Mouse (Mus musculus) stomach, embryonic 16.5 days (tissue): Measurements from ENCODE around the gene Wipf1. TPM values are rescaled to one million over a fixed set of nuclear protein-coding genes. Genes with fewer than 3 reads are reported as not detected.

Experiments
- ATAC-seq: fragments of 200-750 bp; cut with Nextera tagmentation; 2 replicates; pipeline ENCODE4 v1.8.0; 2017; ENCODE audit warnings: moderate number of reproducible peaks, moderate TSS enrichment; ENCODE audit not compliant: insufficient read depth, low FRiP score
- H3K27ac ChIP-seq: fragments of 300-500 bp; sonication (generic); 2 replicates; pipeline ENCODE4 v1.5.1; 2014; ENCODE audit warnings: low read length
- H3K27me3 ChIP-seq: fragments of 300-500 bp; sonication (generic); 2 replicates; pipeline ENCODE4 v1.6.1; 2014; ENCODE audit warnings: low read length, control low read depth, mixed read lengths; ENCODE audit not compliant: control insufficient read depth, insufficient read depth
- H3K36me3 ChIP-seq: fragments of 300-500 bp; sonication (generic); 2 replicates; pipeline ENCODE4 v1.6.1; 2014; ENCODE audit warnings: low read length; ENCODE audit not compliant: control insufficient read depth, insufficient read depth
- H3K4me1 ChIP-seq: fragments of 300-500 bp; sonication (generic); 2 replicates; pipeline ENCODE4 v1.6.1; 2014; ENCODE audit warnings: low read length, control low read depth, mixed read lengths; ENCODE audit not compliant: control insufficient read depth, insufficient read depth
- H3K4me2 ChIP-seq: fragments of 300-500 bp; sonication (generic); 2 replicates; pipeline ENCODE4 v1.6.1; 2014; ENCODE audit warnings: low read depth, low read length, mixed read lengths
- H3K4me3 ChIP-seq: fragments of 300-500 bp; sonication (generic); replicated peaks from 2 replicates; pipeline ENCODE4 v1.5.1; 2014; ENCODE audit warnings: mild to moderate bottlenecking, low read length
- H3K9ac ChIP-seq: fragments of 300-500 bp; sonication (generic); 2 replicates; pipeline ENCODE4 v1.6.1; 2014; ENCODE audit warnings: low read length
- H3K9me3 ChIP-seq: fragments of 300-500 bp; sonication (generic); replicated peaks from 2 replicates; pipeline ENCODE4 v1.6.1; 2016; ENCODE audit warnings: low read length, control low read depth; ENCODE audit not compliant: control insufficient read depth
- WGBS: fragments of 180-500 bp; shearing (Covaris S2); extraction: QIAGEN DNeasy Blood & Tissue Kit; methylation state at CpG from one replicate; pipeline ENCODE4 v1.1.7; 2014; 5-methylcytosine and 5-hydroxymethylcytosine counted together
- polyA plus RNA-seq: library from polyadenylated mRNA; unstranded; fragments of >200 nt; fragmentation: Nextera tagmentation; extraction: Ambion mirVana; gene quantifications from 2 replicates; pipeline ENCODE4 v1.2.1, GENCODE M21; 2015

Wipf1 gene
- polyA plus RNA-seq, 1 experiment from 2014 or later = 7.0 TPM

GRCm38 (mm10) chr2:73452556-73452955, 77.0 kb downstream of the Wipf1 start:
- Histone ChIP-seq H3K36me3 (no peaks in the 10 kb centered on the region), H3K9ac (no peak overlapping the region), H3K4me3 (no peak overlapping the region), H3K9me3 (no peaks in the 10 kb centered on the region), H3K27ac (no peak overlapping the region; the same call in 1 of the 2 replicates), H3K27me3 (no peaks in the 10 kb centered on the region), H3K4me1 (peaks cover 9% of the 10 kb centered on the region; the same call in 1 of the 2 replicates), H3K4me2 (no peak overlapping the region)
- ATAC-seq = no peak
- 76% methylated on average over 7 of the region's 7 CpGs for WGBS

- H3K36me3 ChIP-seq = no peaks in the 10 kb centered on the region
- ATAC-seq = no peak
- H3K4me3 ChIP-seq = no peak overlapping the region
- H3K9me3 ChIP-seq = no peaks in the 10 kb centered on the region
- 95% methylated on average over 3 of the region's 3 CpGs for WGBS
- H3K4me2 ChIP-seq = no peak overlapping the region
- peaks cover 9% of the 10 kb centered on the region; the same call in 1 of the 2 replicates for H3K4me1 ChIP-seq
- no peak overlapping the region for H3K27ac ChIP-seq
- H3K27me3 ChIP-seq = no peaks in the 10 kb centered on the region
- H3K9ac ChIP-seq = no peak overlapping the region
These were observed 78.0 kb downstream of the Wipf1 start for GRCm38 (mm10) chr2:73451541-73451940.

GRCm38 (mm10) chr2:73450172-73450715, 79.3 kb downstream of the Wipf1 start:
- 56% methylated on average over 6 of the region's 6 CpGs for WGBS
- Histone ChIP-seq H3K9me3 (no peaks in the 10 kb centered on the region), H3K4me1 (peaks cover 9% of the 10 kb centered on the region), H3K36me3 (no peaks in the 10 kb centered on the region), H3K4me2 (no peak overlapping the region), H3K4me3 (no peak overlapping the region), H3K27ac (no peak overlapping the region), H3K27me3 (no peaks in the 10 kb centered on the region), H3K9ac (no peak overlapping the region)
- ATAC-seq = no peak

GRCm38 (mm10) chr2:73443985-73444384, 85.5 kb downstream of the Wipf1 start:
- no peak overlapping the region for H3K27ac ChIP-seq
- WGBS = 68% methylated on average over 10 of the region's 10 CpGs
- no peaks in the 10 kb centered on the region for H3K36me3 ChIP-seq
- no peak overlapping the region for H3K4me2 ChIP-seq
- no peaks in the 10 kb centered on the region; the same call in 1 of the 2 replicates for H3K4me1 ChIP-seq
- ATAC-seq = no peak
- H3K4me3 ChIP-seq = no peak overlapping the region
- no peaks in the 10 kb centered on the region for H3K9me3 ChIP-seq
- no peaks in the 10 kb centered on the region for H3K27me3 ChIP-seq
- no peak overlapping the region for H3K9ac ChIP-seq

- Histone ChIP-seq H3K4me3 (no peak overlapping the region), H3K9ac (no peak overlapping the region), H3K4me1 (no peaks in the 10 kb centered on the region; the same call in 1 of the 2 replicates), H3K4me2 (no peak overlapping the region), H3K27me3 (no peaks in the 10 kb centered on the region), H3K27ac (no peak overlapping the region), H3K9me3 (no peaks in the 10 kb centered on the region), H3K36me3 (0 out of 2 replicates have a peak, but pooled peaks cover 7% of the 10 kb centered on the region)
- ATAC-seq = no peak
- 73% methylated on average over 2 of the region's 2 CpGs for WGBS
These were observed 87.5 kb downstream of the Wipf1 start for GRCm38 (mm10) chr2:73442015-73442414.

GRCm38 (mm10) chr2:73440319-73440718, 89.2 kb downstream of the Wipf1 start:
- H3K27me3 ChIP-seq = no peaks in the 10 kb centered on the region
- H3K4me3 ChIP-seq = no peak overlapping the region

GRCm38 (mm10) chr2:73436976-73437375, 92.6 kb downstream of the Wipf1 start:
- no peak for ATAC-seq
- 0 out of 2 replicates have a peak, but pooled peaks cover 14% of the 10 kb centered on the region for H3K36me3 ChIP-seq

More at GRCm38 (mm10) chr2:73440319-73440718, 89.2 kb downstream of the Wipf1 start:
- Histone ChIP-seq H3K9me3 (no peaks in the 10 kb centered on the region), H3K36me3 (0 out of 2 replicates have a peak, but pooled peaks cover 7% of the 10 kb centered on the region), H3K4me1 (no peaks in the 10 kb centered on the region; the same call in 1 of the 2 replicates), H3K9ac (no peak overlapping the region), H3K27ac (no peak overlapping the region), H3K4me2 (no peak overlapping the region)
- WGBS = 62% methylated on average over 2 of the region's 2 CpGs
- no peak for ATAC-seq

GRCm38 (mm10) chr2:73435847-73436246, 93.7 kb downstream of the Wipf1 start:
- 89% methylated on average over 2 of the region's 2 CpGs for WGBS
- no peak overlapping the region for H3K9ac ChIP-seq
- no peaks in the 10 kb centered on the region for H3K9me3 ChIP-seq
- H3K4me1 ChIP-seq = 0 out of 2 replicates have a peak, but pooled peaks cover 3% of the 10 kb centered on the region
- no peak overlapping the region for H3K4me2 ChIP-seq
- no peaks in the 10 kb centered on the region for H3K27me3 ChIP-seq
- no peak overlapping the region for H3K27ac ChIP-seq
- H3K4me3 ChIP-seq = no peak overlapping the region
- H3K36me3 ChIP-seq = 0 out of 2 replicates have a peak, but pooled peaks cover 14% of the 10 kb centered on the region
- no peak for ATAC-seq

More at GRCm38 (mm10) chr2:73436976-73437375, 92.6 kb downstream of the Wipf1 start:
- Histone ChIP-seq H3K4me2 (no peak overlapping the region), H3K9me3 (no peaks in the 10 kb centered on the region), H3K27me3 (no peaks in the 10 kb centered on the region), H3K9ac (no peak overlapping the region), H3K4me1 (0 out of 2 replicates have a peak, but pooled peaks cover under 1% of the 10 kb centered on the region), H3K27ac (no peak overlapping the region), H3K4me3 (no peak overlapping the region)
- 52% methylated on average over 18 of the region's 18 CpGs for WGBS

- no peaks in the 10 kb centered on the region for H3K9me3 ChIP-seq
- 30% methylated on average over 14 of the region's 14 CpGs for WGBS
- H3K27ac ChIP-seq = peak overlapping the region; percentile 53
- 0 out of 2 replicates have a peak, but pooled peaks cover 6% of the 10 kb centered on the region for H3K36me3 ChIP-seq
- peak; percentile 58; the same call in 1 of the 2 replicates for ATAC-seq
- no peaks in the 10 kb centered on the region for H3K27me3 ChIP-seq
- H3K4me1 ChIP-seq = 0 out of 2 replicates have a peak, but pooled peaks cover 3% of the 10 kb centered on the region
- peak overlapping the region; percentile 36; the same call in 1 of the 2 replicates for H3K9ac ChIP-seq
- H3K4me3 ChIP-seq = peak overlapping the region; percentile 22
- peak overlapping the region; percentile 46 for H3K4me2 ChIP-seq
These were observed 97.6 kb downstream of the Wipf1 start for GRCm38 (mm10) chr2:73431959-73432396.
